Mouse (Mus musculus): ENCODE data around the gene Gm21870.
"Not testable (repeated sequence)": the region's sequence is repeated elsewhere in the genome, so short reads cannot be mapped to it uniquely, and the experiment has no call there.

The Gm21870 gene

GRCm38 (mm10) chrX:33986716-33987115 lies at the start of gene Gm21870:
Gm21870 (minus strand) TSS chrX:33986816.
- not testable (repeated sequence) for DNase-seq (ENCODE audit: low spot score)

- not testable (repeated sequence) for DNase-seq (ENCODE audit: low spot score)
Observed at GRCm38 (mm10) chrX:33956440-33956839, 30.2 kb downstream of the Gm21870 start, which contains the start of gene Btbd35f6. Btbd35f6 (minus strand) TSS chrX:33956540.
